Mouse (Mus musculus): ENCODE measurements at regions not wholly inside any gene's neighbourhood (a gene's known extent, or its start where the extent isn't known, plus 50 kb on each side); places are given as distances from the start of the nearest gene placed in this dataset.

DNA sequence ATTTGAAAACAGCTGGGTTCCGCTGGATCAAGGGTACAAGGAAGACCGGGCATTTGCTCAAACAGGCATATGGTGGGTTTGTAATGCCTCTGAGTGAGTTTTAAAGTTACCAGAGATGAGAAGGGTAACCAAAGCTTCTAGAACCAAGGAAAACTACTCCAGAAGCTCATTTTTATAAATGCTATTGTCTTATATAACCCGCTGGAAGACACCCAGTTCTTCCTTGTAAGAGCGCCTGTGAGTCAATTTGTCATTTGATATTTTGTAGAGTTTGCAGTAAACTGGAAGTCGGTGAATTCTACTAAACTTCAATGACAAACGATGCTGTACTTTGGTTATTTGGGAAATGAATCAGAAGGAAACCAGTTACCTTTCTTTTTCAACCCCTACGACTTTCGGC, 541.9 kb downstream of the Gm19410 start:
- TF ChIP-seq CTCF (IDR thresholded peaks at IDR 0.05; ENCODE audit: low read depth) = no peak
- TF ChIP-seq EP300 (optimal IDR thresholded peaks at IDR 0.05) = no peak

All from stomach, postnatal 0 days (tissue).